Mouse (Mus musculus) cerebellum, adult (tissue): ENCODE results near the gene Fam149b.

Experiments
- ATAC-seq: cut with Nextera tagmentation; 2 replicates; pipeline ENCODE4 v1.9.2; 2017; ENCODE audit warnings: mild to moderate bottlenecking, moderate library complexity, mixed read lengths; ENCODE audit not compliant: insufficient number of reproducible peaks, low FRiP score, low TSS enrichment

Gene Fam149b

DNA sequence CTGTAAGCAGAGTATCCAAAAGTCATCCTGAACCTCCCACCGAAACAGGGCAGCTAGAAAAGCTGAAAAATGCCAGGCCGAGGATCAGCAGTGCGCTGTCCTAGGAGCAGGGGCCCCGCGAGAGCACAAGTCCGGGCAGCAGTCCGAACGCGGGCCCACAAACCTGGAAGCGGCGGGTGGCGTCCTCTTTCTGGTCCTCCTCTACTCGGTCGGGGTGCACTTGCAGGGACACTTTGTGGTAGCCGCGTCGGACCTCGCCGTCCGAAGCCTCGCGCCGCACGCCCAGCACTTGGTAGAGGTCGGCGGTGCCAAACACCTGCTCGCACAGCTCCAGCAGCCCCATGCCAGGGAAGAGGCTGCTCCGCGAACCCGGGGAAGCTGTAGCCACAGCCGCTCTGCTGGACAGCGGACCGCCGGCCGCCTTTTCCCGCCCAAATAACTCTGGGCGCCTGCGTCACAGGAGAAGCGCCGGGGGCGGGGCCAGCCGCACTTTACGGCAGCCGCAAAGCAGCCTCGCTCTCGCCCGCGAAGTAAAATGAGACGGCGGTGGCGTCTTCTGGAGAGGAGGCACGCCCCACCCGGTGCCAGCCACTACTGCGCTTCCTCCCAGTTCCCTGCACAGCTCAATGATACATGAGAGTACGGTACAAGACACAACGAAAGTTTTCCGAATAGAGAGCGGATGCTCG, 40.6 kb downstream of the Fam149b start, which contains the start of gene Dnajc9:
Dnajc9 (minus strand) TSS at position 470 of the 689 bp plus-strand sequence.
- ATAC-seq, result peak; percentile 53

DNA sequence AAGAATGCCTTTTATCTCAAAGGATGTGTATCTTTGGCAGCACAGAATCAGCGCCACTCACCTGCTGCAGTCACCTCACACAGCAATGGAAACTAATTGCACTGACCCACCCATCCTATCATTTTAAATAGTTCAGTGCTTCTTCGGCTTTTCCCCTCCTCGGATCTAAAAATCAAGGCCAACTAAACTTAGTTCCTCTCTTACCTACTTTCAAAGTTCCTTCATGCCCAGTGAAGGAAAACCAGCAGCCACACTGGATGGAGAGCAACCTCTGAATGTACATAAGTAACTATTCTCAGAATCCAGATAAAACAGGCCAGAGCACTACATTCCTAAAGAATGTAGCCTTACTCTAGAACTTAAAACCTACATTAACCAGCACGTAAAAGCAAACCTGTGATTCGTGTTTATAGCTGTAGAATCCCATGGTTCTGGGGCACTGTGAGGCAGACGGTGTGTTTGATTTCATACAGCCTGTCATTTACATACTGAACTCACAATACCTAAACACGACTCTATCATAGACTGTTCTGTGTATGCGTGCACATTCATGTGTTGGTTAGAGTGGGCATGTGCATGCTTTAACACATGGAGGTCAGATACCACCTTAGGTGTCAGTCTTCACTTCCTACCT, 41.6 kb downstream of the Fam149b start:
- ATAC-seq, result no peak

DNA sequence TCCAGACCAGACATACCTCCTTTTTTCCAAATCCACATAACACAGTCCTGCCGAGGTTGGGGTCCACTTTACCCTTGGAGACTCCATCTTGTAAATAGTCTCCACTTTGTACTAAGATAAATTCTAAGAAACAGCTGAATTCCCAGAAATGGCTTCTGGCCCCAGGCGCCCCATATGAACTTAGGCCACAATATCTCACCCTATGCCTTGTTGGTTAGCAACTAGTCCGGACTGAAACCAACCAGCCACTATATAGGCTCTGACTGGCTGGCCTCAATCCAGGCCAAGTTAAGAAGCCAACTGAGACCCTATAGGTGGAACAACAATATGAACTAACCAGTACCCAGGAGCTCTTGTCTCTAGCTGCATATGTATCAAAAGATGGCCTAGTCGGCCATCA, 44.4 kb downstream of the Fam149b start:
- ATAC-seq, result no peak

DNA sequence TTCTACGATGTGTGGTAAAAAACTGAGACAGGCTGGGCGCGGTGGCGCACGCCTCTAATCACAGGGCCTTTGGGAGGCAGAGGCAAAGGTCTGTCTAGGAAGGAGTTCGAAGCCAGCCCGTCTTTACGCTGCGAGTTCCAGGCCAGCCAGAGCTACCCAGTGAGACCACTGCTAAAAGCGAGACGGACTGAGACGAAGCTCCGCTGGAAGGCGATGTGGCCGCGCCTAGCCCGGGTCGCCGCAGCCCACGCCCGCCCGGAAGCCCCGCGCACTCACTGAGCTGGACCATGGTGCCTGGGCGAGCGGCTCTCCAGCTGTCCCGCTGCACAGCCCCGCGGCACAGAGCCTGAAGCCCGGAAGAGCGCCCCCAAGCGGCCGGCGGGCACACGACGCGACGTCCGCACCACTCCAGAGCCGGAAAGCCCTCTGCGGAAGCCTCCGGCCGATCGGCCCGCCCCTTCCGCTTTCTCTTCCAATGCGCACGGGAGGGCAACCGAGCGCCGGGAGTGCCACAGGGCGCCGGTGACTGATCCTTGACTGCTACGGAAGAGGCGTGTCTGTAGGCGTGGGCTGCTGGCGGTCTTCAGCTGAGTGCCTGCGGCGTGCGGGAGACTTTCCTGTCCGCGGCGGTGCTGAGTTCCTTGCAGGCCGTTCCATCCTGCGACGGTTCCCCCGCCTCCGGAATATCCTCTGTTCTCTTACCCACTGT, 45.4 kb downstream of the Fam149b start, which contains the start of gene Mrps16:
Mrps16 (minus strand) TSS at position 430 of the 709 bp plus-strand sequence.
- peak; percentile 96 for ATAC-seq

DNA sequence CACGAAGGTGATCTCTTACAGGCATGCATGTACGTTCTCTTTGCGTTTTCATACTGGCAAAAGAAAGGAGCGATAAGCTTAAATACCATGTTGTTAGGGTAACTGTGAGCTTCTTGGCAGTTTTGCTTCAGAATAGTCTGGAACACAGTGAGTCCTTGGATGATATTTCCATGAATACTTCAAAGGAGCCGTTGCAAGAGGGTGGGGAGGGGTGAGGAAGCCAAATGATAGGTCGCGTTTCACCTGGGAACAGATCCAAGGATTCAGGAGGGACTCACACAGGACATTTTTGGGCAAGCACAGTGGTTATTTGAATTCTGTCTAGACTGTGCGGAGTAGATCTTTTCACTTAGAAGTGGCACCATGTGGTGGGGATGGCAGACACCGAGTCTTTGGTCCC, 49.3 kb downstream of the Fam149b start:
- no peak for ATAC-seq

- no peak for ATAC-seq
Observed at GRCm38 (mm10) chr14:20398864-20399263, 50.9 kb downstream of the Fam149b start.

- peak; percentile 52; the same call in 1 of the 2 replicates for ATAC-seq
Observed at GRCm38 (mm10) chr14:20400071-20400470, 52.1 kb downstream of the Fam149b start.

GRCm38 (mm10) chr14:20422257-20422656, 74.3 kb downstream of the Fam149b start:
- ATAC-seq, result no peak

GRCm38 (mm10) chr14:20423046-20423445, 75.1 kb downstream of the Fam149b start:
- no peak for ATAC-seq

GRCm38 (mm10) chr14:20428593-20428992, 80.6 kb downstream of the Fam149b start:
- ATAC-seq, result no peak

GRCm38 (mm10) chr14:20429833-20430232, 81.9 kb downstream of the Fam149b start:
- no peak for ATAC-seq

GRCm38 (mm10) chr14:20431726-20432125, 83.8 kb downstream of the Fam149b start:
- no peak for ATAC-seq

DNA sequence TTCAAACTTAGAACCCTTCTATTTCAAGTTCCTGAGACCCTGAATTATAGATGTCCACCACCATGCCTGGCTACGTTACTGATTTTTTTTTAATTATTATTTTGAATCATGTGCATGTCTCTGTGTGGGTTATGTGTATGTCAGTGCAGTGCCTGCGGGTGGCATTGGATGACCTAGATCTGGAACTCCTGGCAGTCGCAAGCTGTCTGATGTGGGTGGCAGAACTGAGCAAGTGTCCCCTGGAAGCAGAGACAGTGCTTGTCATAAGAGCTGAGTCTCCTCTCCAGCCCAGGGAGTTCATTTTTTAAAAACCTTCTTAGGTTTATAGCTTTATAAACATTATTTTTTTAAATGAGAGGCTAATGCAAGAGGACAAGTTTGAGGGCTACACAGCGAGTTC, 84.5 kb downstream of the Fam149b start:
- ATAC-seq, result no peak
